Mouse (Mus musculus): Measurements from ENCODE around the gene Cpt1b.
A peak's percentile ranks its signal among the peaks of the same experiment; 100 is the strongest.

Gene Cpt1b

GRCm38 (mm10) chr15:89379429-89379828 lies 46.2 kb downstream of the Cpt1b start:
- DNase-seq (ENCODE audit: low spot score in 2 of 2) = no peak

GRCm38 (mm10) chr15:89378831-89379401 lies 46.7 kb downstream of the Cpt1b start, which contains the start of gene Odf3b:
Gene Odf3b, minus strand, starts transcription at chr15:89379282.
- no peak for DNase-seq (ENCODE audit: low spot score in 2 of 2)

GRCm38 (mm10) chr15:89377938-89378828 lies 47.5 kb downstream of the Cpt1b start:
- no peak for DNase-seq (ENCODE audit: low spot score in 2 of 2)

- DNase-seq (ENCODE audit: low spot score in 2 of 2) = no peak
These were observed 48.3 kb downstream of the Cpt1b start for GRCm38 (mm10) chr15:89377362-89377761.

- no peak for DNase-seq (ENCODE audit: low spot score in 2 of 2)
These were observed 48.7 kb downstream of the Cpt1b start, which contains the start of gene Tymp for GRCm38 (mm10) chr15:89376957-89377356. Gene Tymp, minus strand, starts transcription at chr15:89377039.

- no peak for DNase-seq (ENCODE audit: low spot score in 2 of 2)
These were observed 49.6 kb downstream of the Cpt1b start for GRCm38 (mm10) chr15:89376040-89376439.

GRCm38 (mm10) chr15:89374801-89375534 lies 50.7 kb downstream of the Cpt1b start:
- DNase-seq (ENCODE audit: low spot score in 2 of 2) = no peak

- DNase-seq (ENCODE audit: low spot score in 2 of 2) = no peak
These were observed 51.3 kb downstream of the Cpt1b start for GRCm38 (mm10) chr15:89374340-89374739.

GRCm38 (mm10) chr15:89373762-89374248 lies 51.9 kb downstream of the Cpt1b start, which contains the start of gene Sco2:
Gene Sco2, minus strand, starts transcription at chr15:89373846.
- DNase-seq (ENCODE audit: low spot score in 2 of 2) = peak; percentile 91 to 92

GRCm38 (mm10) chr15:89373027-89373761 lies 52.5 kb downstream of the Cpt1b start:
- DNase-seq (ENCODE audit: low spot score in 2 of 2) = peak; percentile 77 to 82

GRCm38 (mm10) chr15:89372536-89372935 lies 53.1 kb downstream of the Cpt1b start:
- no peak for DNase-seq (ENCODE audit: low spot score in 2 of 2)

GRCm38 (mm10) chr15:89372068-89372467 lies 53.6 kb downstream of the Cpt1b start:
- no peak for DNase-seq (ENCODE audit: low spot score in 2 of 2)
